Mouse (Mus musculus): ENCODE measurements around the gene Myo5c.

Myo5c gene

GRCm38 (mm10) chr9:75322099-75322885 is 90.5 kb downstream of the Myo5c start:
- DNase-seq (ENCODE audit: low read depth, low spot score), result no peak

- no peak for DNase-seq (ENCODE audit: low read depth, low spot score)
These were observed 96.2 kb downstream of the Myo5c start for GRCm38 (mm10) chr9:75328047-75328446.

- DNase-seq (ENCODE audit: low read depth, low spot score), result no peak
These were observed 99.0 kb downstream of the Myo5c start for GRCm38 (mm10) chr9:75330821-75331220.

GRCm38 (mm10) chr9:75334440-75334839 is 102.6 kb downstream of the Myo5c start:
- no peak for DNase-seq (ENCODE audit: low read depth, low spot score)

GRCm38 (mm10) chr9:75338016-75338415 is 106.2 kb downstream of the Myo5c start:
- no peak for DNase-seq (ENCODE audit: low read depth, low spot score)

GRCm38 (mm10) chr9:75342433-75342832 is 110.6 kb downstream of the Myo5c start:
- no peak for DNase-seq (ENCODE audit: low read depth, low spot score)

GRCm38 (mm10) chr9:75347458-75347857 is 115.6 kb downstream of the Myo5c start, which contains the start of gene Bcl2l10:
Bcl2l10 (plus strand) TSS chr9:75347758.
- no peak for DNase-seq (ENCODE audit: low read depth, low spot score)

GRCm38 (mm10) chr9:75348066-75348465 is 116.2 kb downstream of the Myo5c start:
- no peak for DNase-seq (ENCODE audit: low read depth, low spot score)

GRCm38 (mm10) chr9:75348641-75349040 is 116.8 kb downstream of the Myo5c start:
- no peak for DNase-seq (ENCODE audit: low read depth, low spot score)

GRCm38 (mm10) chr9:75353094-75353493 is 121.3 kb downstream of the Myo5c start:
- DNase-seq (ENCODE audit: low read depth, low spot score), result no peak

All from forelimb bud, embryonic 11.5 days (tissue).